Mouse (Mus musculus) adrenal gland, adult 18-20 months (tissue): ENCODE measurements at regions not wholly inside any gene's neighbourhood (a gene's known extent, or its start where the extent isn't known, plus 50 kb on each side); places are given as distances from the start of the nearest gene placed in this dataset.

ENCODE experiments used
- DNase-seq, 2 experiments: peaks; one replicate each; pipeline ENCODE4 v3.0.0; 2021 to 2022; ENCODE audit warnings: low spot score in 2 of 2

- DNase-seq = no peak
Measured at GRCm38 (mm10) chr1:125307223-125307622, 128.3 kb downstream of the Actr3 start.

DNA sequence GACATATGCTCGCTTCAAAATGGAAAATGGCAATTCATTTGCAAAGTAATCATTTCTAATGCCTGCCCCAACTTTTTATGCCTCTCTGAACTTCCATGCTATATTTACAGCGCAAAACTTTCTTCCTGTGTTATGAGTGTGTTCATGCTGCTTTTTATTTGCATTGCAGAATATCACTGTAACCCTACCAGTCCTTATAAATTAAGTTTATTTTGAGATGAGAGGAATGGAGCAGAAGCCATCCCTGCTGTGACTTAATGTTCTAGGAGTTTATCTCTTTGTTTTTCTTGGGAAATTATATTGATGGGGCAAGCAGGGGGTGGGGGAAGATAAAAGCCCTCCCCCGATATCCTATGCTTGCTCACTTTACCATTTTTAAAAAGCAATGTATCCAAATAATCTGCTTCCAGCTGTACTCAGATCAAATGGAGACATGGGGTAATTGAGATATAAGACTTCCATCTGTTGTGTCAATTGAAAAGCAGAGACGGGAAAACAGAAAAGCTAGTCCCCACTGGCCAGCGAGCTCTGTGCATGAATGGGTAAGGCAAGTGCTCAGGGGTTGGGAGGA is 136.9 kb downstream of the Actr3 start:
- no peak for DNase-seq

DNA sequence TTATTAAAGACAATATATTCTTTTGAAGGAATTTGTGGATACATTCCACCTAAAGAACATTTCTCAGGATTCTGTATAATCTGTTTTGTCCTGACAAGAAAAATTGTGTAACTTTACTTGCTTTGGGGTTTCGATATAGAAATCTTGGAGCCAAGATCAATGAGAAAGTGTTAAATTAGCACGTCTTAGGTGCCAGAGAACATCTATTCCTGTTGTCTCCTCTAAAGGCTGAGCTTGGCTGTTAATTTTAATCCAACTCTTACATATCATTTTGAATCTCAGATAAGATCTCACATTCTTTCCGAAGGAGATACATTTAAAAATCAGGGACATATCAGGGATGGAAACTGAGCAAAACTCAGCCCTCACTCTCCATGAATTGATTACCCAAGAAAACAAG is 139.9 kb downstream of the Actr3 start:
- DNase-seq = no peak

- DNase-seq = no peak
Measured at GRCm38 (mm10) chr1:125290320-125291021, 145.1 kb downstream of the Actr3 start.

- no peak for DNase-seq
Measured at GRCm38 (mm10) chr1:125286347-125286746, 149.2 kb downstream of the Actr3 start.

DNA sequence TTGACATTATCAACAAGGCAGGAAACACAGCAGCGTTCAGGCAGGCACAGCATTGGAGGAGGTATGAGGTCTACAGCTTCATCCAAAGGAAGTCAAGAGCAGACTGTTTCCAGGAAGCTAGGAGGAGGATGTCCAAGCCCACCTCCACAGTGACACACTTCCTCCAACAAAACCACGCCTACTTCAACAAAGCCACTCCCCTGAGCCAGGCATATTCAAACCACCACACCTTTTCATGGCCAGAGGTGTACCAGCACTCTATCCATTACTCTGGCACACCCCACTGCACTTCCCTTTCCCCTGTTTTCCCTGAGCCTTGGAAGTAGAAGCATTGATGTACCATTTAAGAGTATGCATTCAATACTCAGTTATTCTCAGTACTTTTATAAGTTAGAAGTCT is 150.8 kb downstream of the Actr3 start:
- DNase-seq = no peak

DNA sequence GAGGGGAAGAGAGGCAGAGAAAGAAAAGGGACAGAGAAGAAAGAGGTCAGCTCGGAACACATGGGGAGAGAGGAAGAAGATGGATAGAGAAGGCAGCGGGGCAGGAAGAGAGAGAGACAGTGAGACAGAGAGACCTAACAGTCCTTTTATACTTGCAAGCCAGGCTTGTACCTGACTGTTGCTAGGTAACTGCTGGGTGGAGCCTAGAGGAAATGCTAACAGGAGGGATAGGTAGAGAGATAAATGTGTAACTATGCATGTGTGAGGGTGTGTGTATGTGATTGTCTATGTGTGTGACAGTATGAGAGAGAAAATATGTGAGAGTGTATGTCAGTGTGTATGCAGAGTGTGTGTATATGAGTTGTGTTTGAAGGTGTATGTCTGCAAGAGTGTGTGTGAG is 161.8 kb downstream of the Actr3 start:
- DNase-seq = no peak

- no peak for DNase-seq
Measured at GRCm38 (mm10) chr1:125263684-125264083, 171.8 kb downstream of the Actr3 start.

GRCm38 (mm10) chr1:125263068-125263467 is 172.5 kb downstream of the Actr3 start:
- no peak for DNase-seq

DNA sequence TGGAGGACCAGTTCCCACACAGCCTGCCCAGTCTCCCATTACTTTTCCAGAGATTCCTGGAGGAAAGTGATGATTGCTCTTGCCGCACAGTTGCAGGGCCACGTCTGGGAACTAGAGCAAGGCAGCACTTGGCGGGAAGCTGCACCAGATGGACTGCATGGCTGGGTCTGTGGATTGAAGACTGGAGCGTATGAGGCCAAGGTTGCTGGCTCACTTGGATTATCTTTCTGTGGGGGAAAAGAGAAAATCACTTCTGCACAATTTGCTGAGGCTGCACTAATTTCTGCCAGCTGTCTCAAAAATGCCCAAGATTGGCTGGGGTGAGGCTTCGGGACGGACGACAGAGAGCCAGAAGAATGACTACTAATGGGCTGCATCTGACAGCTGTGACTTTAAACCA is 193.2 kb downstream of the Actr3 start:
- DNase-seq = no peak

- DNase-seq = no peak
Measured at GRCm38 (mm10) chr1:125241717-125242116, 193.8 kb downstream of the Actr3 start.

GRCm38 (mm10) chr1:125237595-125237988 is 197.9 kb downstream of the Actr3 start:
- no peak for DNase-seq

GRCm38 (mm10) chr1:125236948-125237594 is 198.5 kb downstream of the Actr3 start:
- DNase-seq = no peak

DNA sequence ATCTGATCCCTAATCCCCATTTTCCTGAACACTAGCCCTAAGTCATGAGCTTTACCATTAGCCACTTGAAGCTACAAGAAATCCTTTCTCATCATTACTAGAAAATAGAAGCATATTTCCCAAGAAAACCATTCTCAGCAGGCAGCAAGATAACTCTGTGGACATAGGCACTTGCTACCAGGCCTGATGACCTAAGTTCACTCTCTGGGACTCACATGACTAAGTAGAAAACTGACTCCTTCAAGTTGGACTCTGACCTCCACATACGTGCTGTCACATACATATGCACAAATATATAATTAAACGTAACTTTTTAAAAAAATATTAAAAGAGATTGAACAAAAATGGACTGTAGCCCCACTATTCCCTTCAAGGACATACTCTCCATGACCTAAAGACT is 200.8 kb downstream of the Actr3 start:
- no peak for DNase-seq

- DNase-seq = no peak
Measured at GRCm38 (mm10) chr1:125223370-125223769, 212.2 kb downstream of the Actr3 start.

DNA sequence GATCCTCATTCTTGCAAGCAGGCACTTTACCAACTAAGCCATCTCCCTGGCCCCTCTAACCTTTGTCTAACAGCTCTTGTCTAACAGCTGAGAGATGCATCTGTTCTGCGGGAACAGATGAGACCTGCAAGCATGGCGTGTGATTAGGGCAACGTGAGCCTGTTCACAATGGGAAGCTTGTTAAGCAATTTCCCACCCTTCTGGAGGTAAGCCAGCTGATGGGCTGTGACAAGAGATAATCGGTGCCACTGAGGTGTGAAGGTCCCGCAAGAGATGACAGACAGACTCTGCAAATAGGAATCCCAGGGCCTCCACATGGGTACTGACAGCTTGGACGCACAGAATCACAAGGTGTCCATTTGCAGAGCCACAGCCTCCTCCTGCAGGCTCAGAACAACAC is 219.3 kb downstream of the Actr3 start:
- DNase-seq = no peak

- DNase-seq = no peak
Measured at GRCm38 (mm10) chr1:125187091-125187490, 248.4 kb downstream of the Actr3 start.

GRCm38 (mm10) chr1:125176124-125176937 is 259.2 kb downstream of the Actr3 start:
- no peak for DNase-seq

GRCm38 (mm10) chr1:125174725-125175124 is 260.8 kb downstream of the Actr3 start:
- no peak for DNase-seq

- no peak for DNase-seq
Measured at GRCm38 (mm10) chr1:125172474-125172873, 263.1 kb downstream of the Actr3 start.

GRCm38 (mm10) chr1:125165226-125165625 is 270.3 kb downstream of the Actr3 start:
- DNase-seq = no peak

DNA sequence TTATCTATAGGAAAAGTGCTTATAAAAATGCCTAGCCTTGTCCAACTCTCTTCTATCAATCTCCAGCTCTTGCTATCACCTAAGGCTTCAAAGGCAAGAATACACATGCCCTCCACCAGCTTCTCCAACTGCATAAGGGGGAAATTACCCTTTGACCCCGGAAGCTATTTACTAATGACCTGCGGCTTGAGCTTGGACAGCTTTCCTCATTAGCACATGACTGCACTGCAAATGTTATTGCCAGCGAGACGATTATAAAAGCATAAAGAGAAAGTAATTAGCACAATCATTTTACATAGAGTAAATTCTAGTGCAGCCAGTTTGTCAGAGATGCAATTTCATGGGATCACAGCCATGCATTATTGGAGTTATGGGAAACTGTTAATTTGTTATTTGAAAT is 277.0 kb downstream of the Actr3 start:
- DNase-seq = no peak
